Mouse (Mus musculus): Measurements from ENCODE around the gene Actrt2. TPM values are rescaled to one million over a fixed set of nuclear protein-coding genes. Genes with fewer than 3 reads are reported as not detected.

The Actrt2 gene
- total and polyA plus RNA-seq, 3 experiments = not detected

- DNase-seq = no peak
Measured at GRCm38 (mm10) chr4:154638320-154638886, 29.3 kb downstream of the Actrt2 start.

- no peak for DNase-seq
Measured at GRCm38 (mm10) chr4:154637468-154638319, 30.0 kb downstream of the Actrt2 start.

DNA sequence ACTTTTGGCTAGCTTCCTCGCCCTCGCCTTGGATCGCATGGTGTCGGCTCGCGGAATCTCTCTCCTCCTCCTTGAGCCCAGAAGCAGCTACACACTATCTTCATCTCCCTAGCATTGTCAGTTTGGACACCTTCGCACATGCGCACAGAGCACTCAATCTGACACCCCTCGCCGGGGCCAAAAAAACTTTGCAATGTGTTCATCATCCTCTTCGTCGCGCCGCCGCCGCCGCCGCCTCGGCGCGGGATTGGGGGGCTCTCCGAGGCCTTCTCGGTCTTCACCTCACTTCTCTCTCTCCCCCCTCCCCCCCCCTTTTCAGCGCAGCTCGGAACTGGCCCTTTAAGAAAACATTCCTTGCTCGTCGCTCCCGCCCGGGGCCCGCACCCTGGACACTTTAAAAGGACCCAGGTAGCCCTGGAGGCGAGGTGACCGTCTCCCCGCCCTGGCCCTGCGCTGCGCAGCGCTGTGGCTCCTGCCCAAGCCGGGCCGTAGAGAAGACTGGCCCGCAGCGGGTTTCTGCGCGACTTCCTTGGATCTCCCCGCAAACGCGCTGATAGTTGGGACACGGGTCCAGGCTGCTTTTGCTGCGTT, 30.9 kb downstream of the Actrt2 start, which contains the start of gene Prdm16:
Gene Prdm16, minus strand, starts transcription at position 153 of the 591 bp plus-strand sequence.
- peak; percentile 55 for DNase-seq

DNA sequence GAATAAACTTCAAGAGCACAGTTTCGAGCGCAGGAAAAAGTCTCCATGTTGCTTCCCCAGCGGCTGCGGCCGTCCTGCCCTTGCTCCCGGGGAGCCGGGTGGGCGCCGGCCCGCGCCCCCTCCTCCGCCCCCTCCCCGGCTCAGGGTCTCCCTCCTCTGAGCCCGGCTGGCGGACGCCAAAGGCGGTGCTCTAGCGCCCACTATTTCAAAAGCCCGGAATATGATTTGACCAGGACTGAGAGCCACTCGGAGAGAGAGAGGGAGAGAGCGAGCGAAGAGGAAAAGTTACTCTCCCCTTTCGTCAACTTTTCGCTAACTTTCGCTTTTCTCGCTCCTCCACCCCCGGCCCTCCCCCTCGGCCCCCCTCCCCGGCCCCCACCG, 31.6 kb downstream of the Actrt2 start:
- DNase-seq = peak; percentile 54

- peak; percentile 65 for DNase-seq
Measured at GRCm38 (mm10) chr4:154635241-154636052, 32.2 kb downstream of the Actrt2 start.

DNA sequence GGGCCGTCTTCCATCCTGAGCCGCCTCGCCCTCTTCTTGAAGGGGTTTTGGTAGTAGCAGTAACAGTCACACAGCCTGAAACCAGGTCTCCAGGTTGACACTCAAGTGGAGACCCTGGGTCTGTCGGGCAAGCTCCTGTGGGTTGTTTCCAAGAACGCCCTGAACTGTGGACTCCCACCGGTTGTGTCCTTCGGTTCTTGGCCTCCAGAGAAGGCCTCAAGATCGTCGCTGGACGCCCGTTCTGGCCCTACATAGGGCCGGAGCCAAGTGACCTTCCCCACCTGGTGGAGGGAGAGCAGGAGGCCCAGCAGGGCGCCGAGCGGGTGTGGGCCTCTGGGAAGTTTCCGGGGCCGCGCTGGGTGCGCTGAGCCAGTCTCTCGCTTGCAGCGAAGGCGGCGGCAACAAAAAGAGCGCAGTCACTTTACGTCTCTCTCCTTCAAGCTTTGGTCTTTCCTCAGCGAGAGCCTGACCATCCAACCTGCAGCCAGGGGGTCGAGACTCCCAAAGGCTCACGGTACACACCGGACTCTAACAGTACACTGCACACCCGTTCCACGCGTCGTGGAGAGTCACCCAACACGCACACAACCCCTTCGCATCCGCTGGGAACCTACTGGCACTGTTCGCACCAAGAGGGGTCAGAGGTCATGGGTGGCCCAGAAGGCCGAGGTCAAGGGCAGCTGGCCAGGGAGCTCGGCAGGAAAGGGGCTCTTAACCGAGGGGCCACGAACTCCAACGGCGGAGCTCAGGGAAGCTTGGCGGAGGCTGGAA, 33.0 kb downstream of the Actrt2 start:
- peak; percentile 18 for DNase-seq

DNA sequence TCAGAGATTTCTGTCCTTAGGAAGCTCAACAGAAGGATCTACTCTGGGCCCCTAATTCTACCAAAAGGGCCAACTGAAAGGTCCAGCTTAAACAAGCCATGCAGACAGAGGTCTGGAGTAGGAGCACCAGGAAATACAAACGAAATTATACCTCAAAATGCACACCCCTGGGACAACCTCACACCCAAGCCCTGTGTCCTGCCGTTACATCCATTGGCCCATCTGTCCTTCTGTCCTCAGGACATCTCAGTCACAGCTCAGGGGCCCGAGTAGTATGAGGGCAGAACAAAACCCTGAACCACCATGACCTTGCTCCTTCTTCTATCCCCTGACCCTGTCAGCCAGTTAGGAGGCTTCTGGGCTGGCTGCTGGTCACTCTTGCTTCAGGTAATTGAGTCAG, 33.7 kb downstream of the Actrt2 start:
- DNase-seq = no peak

GRCm38 (mm10) chr4:154632800-154633764, 34.6 kb downstream of the Actrt2 start:
- DNase-seq = no peak

DNA sequence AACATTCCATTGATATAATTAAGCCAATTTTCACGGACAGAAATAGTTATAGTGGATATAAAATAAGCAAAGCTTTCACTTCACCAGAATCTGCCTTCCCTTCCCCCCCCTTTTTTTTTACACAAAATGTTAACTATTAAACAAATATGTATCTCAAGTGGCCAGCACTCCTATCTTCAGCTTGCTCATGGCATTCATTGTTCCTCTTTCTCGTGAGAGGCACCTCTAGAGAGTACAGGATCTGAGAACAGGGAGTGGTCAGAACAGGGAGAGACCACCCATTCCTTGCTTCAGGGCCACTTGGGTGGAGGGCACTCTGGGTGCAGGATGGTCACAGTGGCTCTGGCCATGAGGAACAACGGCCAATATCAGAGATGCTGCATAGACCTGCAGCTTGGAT, 36.9 kb downstream of the Actrt2 start:
- DNase-seq = no peak

DNA sequence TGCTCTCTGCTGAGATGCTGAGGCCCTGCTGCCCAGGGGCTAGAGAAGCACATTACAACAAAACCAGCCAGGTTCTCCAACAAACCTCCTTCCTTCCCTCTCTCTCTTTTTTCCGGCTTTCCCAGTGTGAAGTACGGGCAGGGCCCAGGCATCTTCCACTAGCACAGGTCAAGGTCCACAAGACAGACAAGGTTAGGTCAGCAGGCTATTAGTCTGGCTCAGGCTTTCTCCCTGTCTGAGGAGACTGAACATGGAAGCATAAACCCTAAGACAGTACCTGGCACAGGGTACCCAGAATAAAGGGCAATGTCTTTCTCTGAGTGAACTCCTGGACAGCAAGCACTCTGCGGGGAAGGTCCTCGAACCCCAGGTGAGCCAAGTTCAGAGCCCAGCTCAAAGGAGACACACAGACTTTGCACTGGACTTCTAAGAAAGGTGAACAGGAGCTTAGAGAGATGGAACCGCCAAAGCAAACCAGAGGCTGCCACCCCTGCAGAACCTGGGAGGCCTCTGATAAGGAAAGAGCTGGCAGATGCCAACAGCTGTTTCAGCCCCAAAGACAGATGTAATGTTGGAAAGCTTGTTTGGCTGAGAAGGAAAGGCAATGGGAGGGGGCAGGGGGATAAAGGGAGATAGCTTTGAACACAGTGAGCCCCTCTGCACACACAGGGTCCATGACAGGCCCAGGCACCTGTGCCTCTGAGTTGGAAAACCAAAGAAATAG, 40.1 kb downstream of the Actrt2 start:
- no peak for DNase-seq

- no peak for DNase-seq
Measured at GRCm38 (mm10) chr4:154626282-154626681, 41.4 kb downstream of the Actrt2 start.

- no peak for DNase-seq
Measured at GRCm38 (mm10) chr4:154625710-154626109, 42.0 kb downstream of the Actrt2 start.

DNA sequence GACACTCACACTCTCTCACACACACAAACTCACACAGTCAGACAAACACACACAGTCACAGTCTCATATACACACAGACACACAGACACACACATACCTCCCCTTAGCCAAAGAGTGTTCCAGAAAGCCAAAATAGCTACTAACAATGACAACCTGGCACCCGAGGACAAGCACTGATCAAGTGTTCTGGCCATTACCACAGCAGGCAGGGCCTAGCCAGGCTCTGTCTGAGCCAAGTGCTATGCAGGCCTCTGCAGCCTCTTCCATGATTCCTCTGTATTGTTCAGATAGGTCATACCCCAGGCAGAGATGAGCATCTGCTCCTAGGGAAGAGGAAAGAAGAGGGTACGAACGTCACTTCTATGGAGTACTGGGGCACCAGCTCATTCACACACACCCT, 44.4 kb downstream of the Actrt2 start:
- DNase-seq = no peak

DNA sequence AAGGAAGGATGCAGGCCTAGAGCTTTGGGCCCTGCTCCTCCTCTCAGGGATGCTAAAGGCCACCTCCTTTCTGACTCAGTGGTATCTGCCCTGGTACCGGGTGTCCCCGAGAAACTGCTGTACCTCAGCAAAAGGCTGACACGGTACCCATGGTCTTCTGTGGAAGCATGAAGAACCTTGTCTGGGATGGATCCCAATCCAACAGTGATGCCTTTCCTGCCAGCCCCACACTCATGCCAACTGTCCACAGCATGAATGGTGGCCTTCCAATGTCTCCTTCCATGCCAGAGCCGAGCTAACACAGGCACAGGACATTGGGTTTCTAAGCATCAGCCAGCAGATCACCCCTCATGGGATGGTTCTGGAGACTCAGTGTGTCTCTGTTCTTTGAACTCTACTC, 45.1 kb downstream of the Actrt2 start:
- DNase-seq = no peak

Other genes starting within 250 kb of the Actrt2 start
- 10 to 100 TPM in 1 of 2 experiments, 1 to 10 TPM in 1; 5.4 to 10.6 TPM for gene Prdm16, start 31.0 kb downstream of the Actrt2 start, total RNA-seq (2021)
- gene Prdm16, start 31.0 kb downstream of the Actrt2 start, polyA plus RNA-seq (2012; rRNA removed) = 5.6 and 7.2 TPM in 2 replicates
- under 1 TPM in 1 of 2 experiments, not detected in 1; 0.21 TPM for gene Ttc34, start 169.6 kb upstream of the Actrt2 start, total RNA-seq (2021)
- 0.29 and 0.48 TPM in 2 replicates for gene Ttc34, start 169.6 kb upstream of the Actrt2 start, polyA plus RNA-seq (2012; rRNA removed)
- gene Mmel1, start 201.7 kb upstream of the Actrt2 start, total RNA-seq (2021) = 1 to 10 TPM in 1 of 2 experiments, under 1 TPM in 1; 0.66 to 4.9 TPM
- 2.4 and 6.3 TPM in 2 replicates for gene Mmel1, start 201.7 kb upstream of the Actrt2 start, polyA plus RNA-seq (2012; rRNA removed)
- 10 to 100 TPM; 41.1 to 56.2 TPM for gene Fam213b, start 231.3 kb upstream of the Actrt2 start, total RNA-seq (2021)
- 61.1 and 87.9 TPM in 2 replicates for gene Fam213b, start 231.3 kb upstream of the Actrt2 start, polyA plus RNA-seq (2012; rRNA removed)